Mouse (Mus musculus) heart, embryonic 16.5 days (tissue): Measurements from ENCODE around the gene Ggct. TPM values are rescaled to one million over a fixed set of nuclear protein-coding genes. Genes with fewer than 3 reads are reported as not detected.
A peak's percentile ranks its signal among the peaks of the same experiment; 100 is the strongest.
"Not testable (repeated sequence)": the region's sequence is repeated elsewhere in the genome, so short reads cannot be mapped to it uniquely, and the experiment has no call there.

Experiments used
- ATAC-seq: fragments of 200-750 bp; cut with Nextera tagmentation; replicated peaks from 2 replicates; pipeline ENCODE4 v1.8.0; 2017; ENCODE audit warnings: moderate number of reproducible peaks; ENCODE audit not compliant: insufficient read depth, low FRiP score; ENCODE audit errors: extremely low read depth
- H3K27ac ChIP-seq: fragments of 300-500 bp; sonication (generic); 2 replicates; pipeline ENCODE4 v1.5.1; 2014; ENCODE audit warnings: mild to moderate bottlenecking, low read length, control low read depth, moderate library complexity
- H3K27me3 ChIP-seq: fragments of 300-500 bp; sonication (generic); 2 replicates; pipeline ENCODE4 v1.6.1; 2014; ENCODE audit warnings: low read length, mixed read lengths; ENCODE audit not compliant: control insufficient read depth, insufficient read depth
- H3K36me3 ChIP-seq: fragments of 300-500 bp; sonication (generic); 2 replicates; pipeline ENCODE4 v1.6.1; 2014; ENCODE audit not compliant: control insufficient read depth, insufficient read depth
- H3K4me1 ChIP-seq: fragments of 300-500 bp; sonication (generic); 2 replicates; pipeline ENCODE4 v1.6.1; 2014; ENCODE audit warnings: low read length, mixed read lengths; ENCODE audit not compliant: control insufficient read depth, insufficient read depth
- H3K4me2 ChIP-seq: fragments of 300-500 bp; sonication (generic); 2 replicates; pipeline ENCODE4 v1.6.1; 2014; ENCODE audit warnings: low read depth, mild to moderate bottlenecking, control low read depth, low read length
- H3K4me3 ChIP-seq: fragments of 300-500 bp; sonication (generic); 2 replicates; pipeline ENCODE4 v1.5.1; 2014; ENCODE audit warnings: mild to moderate bottlenecking, control low read depth, low read length
- H3K9ac ChIP-seq: fragments of 300-500 bp; sonication (generic); 2 replicates; pipeline ENCODE4 v1.6.1; 2014; ENCODE audit warnings: low read length, control low read depth
- H3K9me3 ChIP-seq: fragments of 300-500 bp; sonication (generic); replicated peaks from 2 replicates; pipeline ENCODE4 v1.6.1; 2016; ENCODE audit warnings: low read length; ENCODE audit not compliant: control insufficient read depth
- WGBS: fragments of 180-500 bp; shearing (Covaris S2); extraction: QIAGEN DNeasy Blood & Tissue Kit; methylation state at CpG from one replicate; pipeline ENCODE4 v1.1.7; 2014; 5-methylcytosine and 5-hydroxymethylcytosine counted together
- polyA plus RNA-seq: library from polyadenylated mRNA; unstranded; fragments of >200 nt; fragmentation: Nextera tagmentation; extraction: Ambion mirVana; gene quantifications from 2 replicates; pipeline ENCODE4 v1.2.1, GENCODE M21; 2015

Ggct gene
- polyA plus RNA-seq, 1 experiment from 2014 or later, result 8.1 TPM

DNA sequence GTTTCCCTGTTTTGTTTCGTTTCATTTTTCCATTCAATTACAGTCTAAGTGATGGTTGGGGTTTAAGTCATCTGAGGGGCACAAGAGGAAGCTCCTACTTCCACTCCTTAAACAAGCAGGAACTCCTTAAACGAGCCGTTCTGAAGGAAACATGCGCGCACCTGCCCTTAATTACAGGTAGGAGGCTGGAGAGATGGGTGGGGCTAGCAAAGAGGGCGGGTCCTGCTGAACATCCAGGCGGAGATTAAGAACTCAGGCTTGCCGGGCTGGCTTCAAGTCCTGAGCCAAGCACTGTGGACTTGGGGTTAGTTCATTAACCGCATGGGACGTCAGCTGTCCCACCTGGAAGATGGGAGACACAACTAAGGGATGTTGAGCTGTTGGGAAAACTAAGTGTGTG, 25.2 kb downstream of the Ggct start:
- 0 out of 2 replicates have a peak, but pooled peaks cover 2% of the 10 kb centered on the region for H3K4me1 ChIP-seq
- WGBS, result 42% methylated on average over 10 of the region's 10 CpGs

DNA sequence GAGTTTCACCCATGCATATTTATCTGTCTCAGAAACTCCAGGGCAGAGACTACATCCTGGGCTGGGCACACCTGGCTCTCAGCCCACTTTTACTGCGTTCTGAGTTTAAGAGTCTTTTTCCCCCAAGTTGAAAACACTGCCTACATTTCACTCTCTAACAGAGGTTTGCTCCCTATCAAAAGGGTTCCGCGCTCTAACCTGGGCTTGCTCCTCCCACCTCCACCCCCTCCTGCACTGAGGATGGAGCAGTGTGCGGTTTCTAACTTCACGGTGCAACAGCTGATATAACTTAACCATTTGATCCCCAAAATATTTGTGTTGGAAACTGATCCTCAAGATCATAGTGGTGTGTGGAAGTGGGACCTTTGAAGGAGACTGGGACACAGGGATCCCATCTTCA, 27.5 kb downstream of the Ggct start:
- Histone ChIP-seq H3K27me3 (no peaks in the 10 kb centered on the region), H3K4me1 (no peaks in the 10 kb centered on the region), H3K9ac (no peak overlapping the region), H3K4me2 (no peak overlapping the region), H3K27ac (no peak overlapping the region), H3K9me3 (no peaks in the 10 kb centered on the region), H3K4me3 (no peak overlapping the region), H3K36me3 (no peaks in the 10 kb centered on the region)
- no peak for ATAC-seq
- 36% methylated on average over 5 of the region's 5 CpGs for WGBS

More for the DNA sequence above, 25.2 kb downstream of the Ggct start:
- Histone ChIP-seq H3K9me3 (no peaks in the 10 kb centered on the region), H3K27me3 (no peaks in the 10 kb centered on the region), H3K4me2 (no peak overlapping the region), H3K27ac (no peak overlapping the region), H3K4me3 (no peak overlapping the region), H3K36me3 (no peaks in the 10 kb centered on the region), H3K9ac (no peak overlapping the region)
- ATAC-seq, result no peak

DNA sequence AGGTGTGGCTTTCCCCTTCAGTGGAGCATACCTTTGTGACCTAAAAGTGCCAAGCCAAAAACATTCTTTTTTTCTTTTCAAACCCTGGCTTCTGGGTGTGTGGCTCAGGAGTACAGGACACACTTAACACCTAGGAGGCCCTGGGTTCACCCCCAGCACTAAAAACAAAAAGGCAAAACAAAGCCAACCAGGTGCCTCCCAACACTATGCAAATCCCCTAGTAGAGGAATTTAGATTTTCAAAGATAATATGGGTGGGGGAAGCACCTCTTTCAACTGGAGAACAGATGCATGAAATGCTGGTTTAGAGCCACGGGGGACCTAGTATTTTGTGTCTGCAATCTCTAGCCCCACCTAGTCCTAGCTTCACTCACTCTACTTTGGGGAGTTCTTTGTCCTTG, 28.0 kb downstream of the Ggct start:
- no peaks in the 10 kb centered on the region for H3K27me3 ChIP-seq
- no peak overlapping the region for H3K4me2 ChIP-seq
- no peak for ATAC-seq
- no peak overlapping the region for H3K4me3 ChIP-seq
- no peaks in the 10 kb centered on the region for H3K4me1 ChIP-seq
- H3K36me3 ChIP-seq, result no peaks in the 10 kb centered on the region
- H3K9me3 ChIP-seq, result no peaks in the 10 kb centered on the region
- WGBS, result 41% methylated on average over 1 of the region's 1 CpGs
- no peak overlapping the region for H3K9ac ChIP-seq
- no peak overlapping the region for H3K27ac ChIP-seq

DNA sequence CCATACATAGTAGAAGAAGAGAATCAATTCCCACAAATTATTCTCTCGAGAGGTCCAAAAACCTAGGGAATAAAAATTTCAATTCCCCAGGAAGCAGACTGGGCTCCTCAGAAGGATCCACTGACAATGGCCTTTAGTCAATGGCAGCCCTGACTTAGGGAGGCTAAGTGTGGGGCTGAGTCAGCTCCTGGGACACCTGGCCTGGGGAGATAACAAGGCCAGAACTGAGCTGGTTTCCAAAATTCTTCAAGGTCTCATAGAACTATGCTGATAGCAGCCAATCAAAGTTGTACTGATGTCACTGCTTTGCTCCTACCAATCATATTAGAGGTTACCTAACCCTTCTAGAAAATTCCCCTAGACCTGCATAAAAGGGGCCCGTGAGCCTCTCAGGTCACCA, 29.2 kb downstream of the Ggct start:
- no peaks in the 10 kb centered on the region for H3K4me1 ChIP-seq
- WGBS, result 87% methylated on average over 2 of the region's 2 CpGs
- no peak overlapping the region for H3K9ac ChIP-seq
- no peaks in the 10 kb centered on the region for H3K36me3 ChIP-seq
- ATAC-seq, result no peak
- H3K4me3 ChIP-seq, result no peak overlapping the region
- no peaks in the 10 kb centered on the region for H3K9me3 ChIP-seq
- no peak overlapping the region for H3K4me2 ChIP-seq
- H3K27ac ChIP-seq, result no peak overlapping the region
- H3K27me3 ChIP-seq, result no peaks in the 10 kb centered on the region

DNA sequence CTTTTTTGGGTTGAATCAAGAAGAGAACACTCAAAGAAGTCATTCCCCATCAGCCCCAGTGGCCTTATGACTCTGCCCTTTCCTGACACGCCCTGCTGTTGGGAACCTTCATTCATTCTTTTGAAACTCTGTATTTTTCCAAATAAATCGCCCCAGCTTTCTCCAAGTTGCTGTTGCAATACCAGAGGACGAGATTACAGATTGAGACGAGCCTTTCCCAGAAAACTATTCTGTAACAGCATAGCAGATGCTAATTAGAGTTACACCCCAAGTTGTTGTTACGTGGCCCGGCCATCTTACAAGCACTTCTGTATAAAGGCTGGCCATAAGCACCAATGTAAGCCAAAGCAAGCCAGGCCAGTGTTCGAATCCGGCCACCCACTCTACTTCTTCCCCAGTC, 35.1 kb downstream of the Ggct start:
- no peaks in the 10 kb centered on the region for H3K36me3 ChIP-seq
- WGBS, result 84% methylated on average over 8 of the region's 8 CpGs

DNA sequence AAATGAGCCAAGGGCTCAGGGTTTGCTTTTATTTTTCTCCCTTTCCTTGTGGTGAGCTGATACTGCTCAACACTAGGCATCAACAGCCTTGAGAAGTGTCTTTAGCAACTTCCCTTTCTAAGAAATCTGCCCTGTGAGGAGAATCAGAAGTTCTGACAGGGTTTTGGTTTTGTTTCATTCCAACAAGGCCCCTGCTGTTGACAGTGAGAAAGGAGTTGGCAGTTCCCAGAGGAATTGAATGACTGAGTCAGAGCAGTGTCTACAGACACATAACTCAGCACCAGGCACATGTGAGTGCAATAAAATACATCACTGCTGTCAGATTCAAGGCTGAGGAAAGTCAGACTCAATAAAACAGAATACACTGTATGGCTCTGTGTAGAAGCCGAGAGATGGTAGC, 36.3 kb downstream of the Ggct start:
- Histone ChIP-seq H3K9ac (no peak overlapping the region), H3K27me3 (no peaks in the 10 kb centered on the region), H3K4me2 (no peak overlapping the region), H3K4me1 (0 out of 2 replicates have a peak, but pooled peaks cover 3% of the 10 kb centered on the region), H3K27ac (peak overlapping the region; percentile 3; the same call in 1 of the 2 replicates), H3K36me3 (no peaks in the 10 kb centered on the region), H3K4me3 (no peak overlapping the region), H3K9me3 (no peaks in the 10 kb centered on the region)
- no peak for ATAC-seq
- WGBS, result 57% methylated on average over 1 of the region's 1 CpGs

More for the DNA sequence above, 35.1 kb downstream of the Ggct start:
- Histone ChIP-seq H3K9me3 (no peaks in the 10 kb centered on the region), H3K9ac (no peak overlapping the region), H3K4me1 (0 out of 2 replicates have a peak, but pooled peaks cover 3% of the 10 kb centered on the region), H3K27me3 (no peaks in the 10 kb centered on the region), H3K4me3 (no peak overlapping the region), H3K27ac (no peak overlapping the region), H3K4me2 (no peak overlapping the region)
- ATAC-seq, result no peak

DNA sequence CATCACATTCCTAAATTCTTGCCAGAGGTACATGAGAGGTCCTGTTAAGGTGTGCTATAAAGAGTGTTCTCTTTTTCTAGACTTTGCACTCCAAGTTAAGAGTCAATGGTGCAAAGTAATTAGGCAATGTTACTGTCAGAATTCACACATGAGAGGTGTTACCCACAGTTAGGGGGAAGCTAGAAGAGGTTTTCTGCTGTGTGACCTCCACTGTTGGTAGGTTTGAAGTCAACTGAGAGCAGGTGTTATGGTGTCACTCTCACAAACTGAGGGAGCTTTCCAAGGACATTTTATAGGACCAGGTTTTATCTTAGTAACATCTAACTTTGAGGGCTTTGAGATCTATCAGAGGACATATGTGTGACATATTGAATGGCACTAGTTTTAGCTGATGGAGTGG, 36.8 kb downstream of the Ggct start:
- H3K27ac ChIP-seq, result no peak overlapping the region
- H3K4me2 ChIP-seq, result no peak overlapping the region
- no peak for ATAC-seq
- 0 out of 2 replicates have a peak, but pooled peaks cover 3% of the 10 kb centered on the region for H3K4me1 ChIP-seq
- no peaks in the 10 kb centered on the region for H3K27me3 ChIP-seq
- no peaks in the 10 kb centered on the region for H3K36me3 ChIP-seq
- H3K4me3 ChIP-seq, result no peak overlapping the region
- H3K9ac ChIP-seq, result no peak overlapping the region
- H3K9me3 ChIP-seq, result no peaks in the 10 kb centered on the region

DNA sequence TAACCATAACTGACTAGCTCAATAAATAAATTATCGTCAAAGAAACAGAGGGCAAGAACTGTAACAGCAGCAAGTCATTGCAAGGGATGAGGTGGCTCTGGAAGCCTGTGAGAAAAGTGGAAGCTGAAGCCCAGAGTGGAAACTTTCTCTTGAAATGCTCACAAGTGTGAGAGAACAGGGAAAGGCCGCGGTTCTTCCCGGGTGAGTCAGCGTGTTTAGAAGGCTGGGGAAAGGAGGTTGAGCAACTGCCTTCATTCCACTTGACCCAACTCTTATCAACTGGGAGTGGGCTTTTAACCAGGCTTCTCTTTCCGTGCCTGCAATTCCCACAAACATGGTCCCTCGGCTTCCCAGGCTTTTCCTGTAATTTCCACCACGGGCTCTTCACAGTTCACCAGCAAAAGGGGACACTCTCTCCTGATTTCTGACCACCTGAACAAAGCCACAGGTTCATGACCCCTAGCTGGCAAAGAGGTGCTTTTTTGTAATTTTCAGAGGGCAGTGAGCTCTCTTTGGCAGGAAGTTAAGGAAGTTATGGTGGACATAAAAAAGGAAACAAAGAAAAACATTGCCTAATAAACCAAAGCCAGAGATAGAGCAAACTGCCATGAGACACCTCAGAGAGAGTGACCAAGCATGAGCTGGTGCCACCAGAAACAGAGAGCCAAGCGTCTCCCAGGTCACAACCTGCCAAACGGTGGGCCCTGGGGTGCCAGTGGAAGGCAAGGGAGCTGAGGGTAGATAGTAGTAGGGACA, 37.9 kb downstream of the Ggct start:
- H3K9me3 ChIP-seq, result no peaks in the 10 kb centered on the region
- H3K36me3 ChIP-seq, result no peaks in the 10 kb centered on the region
- H3K27ac ChIP-seq, result peak overlapping the region; percentile 12; the same call in 1 of the 2 replicates
- ATAC-seq, result no peak
- H3K4me3 ChIP-seq, result no peak overlapping the region
- no peak overlapping the region for H3K9ac ChIP-seq
- 0 out of 2 replicates have a peak, but pooled peaks cover 3% of the 10 kb centered on the region for H3K4me1 ChIP-seq
- H3K27me3 ChIP-seq, result no peaks in the 10 kb centered on the region
- 46% methylated on average over 10 of the region's 10 CpGs for WGBS
- H3K4me2 ChIP-seq, result no peak overlapping the region

DNA sequence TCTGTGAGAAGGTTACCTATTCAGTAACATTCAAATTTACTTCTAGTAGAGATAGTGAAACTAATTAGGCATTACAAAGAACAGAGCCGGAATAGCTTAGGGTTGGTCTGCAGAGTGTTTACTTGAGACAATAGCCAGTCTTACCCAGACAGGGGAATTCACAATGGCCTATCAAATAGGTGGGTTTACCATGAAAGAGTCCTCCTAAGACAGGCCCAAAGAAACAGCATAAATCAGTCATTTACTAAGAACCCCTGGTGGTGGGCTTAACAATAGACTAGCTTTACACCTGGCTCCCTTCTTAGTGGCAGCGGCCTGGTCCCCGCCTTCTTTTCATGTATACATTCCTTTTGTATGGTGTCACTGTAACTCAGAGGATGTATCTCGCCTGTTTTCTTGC, 39.4 kb downstream of the Ggct start:
- not testable (repeated sequence) for H3K27ac ChIP-seq, H3K4me1 ChIP-seq, H3K9ac ChIP-seq, H3K4me2 ChIP-seq, H3K36me3 ChIP-seq, H3K9me3 ChIP-seq, H3K4me3 ChIP-seq, H3K27me3 ChIP-seq, ATAC-seq
- WGBS, result 84% methylated on average over 4 of the region's 4 CpGs
